Mouse (Mus musculus): ENCODE measurements at regions not wholly inside any gene's neighbourhood (a gene's known extent, or its start where the extent isn't known, plus 50 kb on each side); places are given as distances from the start of the nearest gene placed in this dataset.

GRCm38 (mm10) chr8:34488746-34489400 is 377.3 kb upstream of the Gm10131 start:
- DNase-seq (ENCODE audit: low spot score), result no peak

GRCm38 (mm10) chr8:34486433-34487096 is 375.0 kb upstream of the Gm10131 start:
- no peak for DNase-seq (ENCODE audit: low spot score)

- no peak for DNase-seq (ENCODE audit: low spot score)
Measured at GRCm38 (mm10) chr8:34485905-34486304, 374.4 kb upstream of the Gm10131 start.

GRCm38 (mm10) chr8:34485346-34485745 is 373.8 kb upstream of the Gm10131 start:
- DNase-seq (ENCODE audit: low spot score), result no peak

GRCm38 (mm10) chr8:34484551-34485335 is 373.2 kb upstream of the Gm10131 start:
- peak; percentile 2 for DNase-seq (ENCODE audit: low spot score)

GRCm38 (mm10) chr8:34483212-34483611 is 371.7 kb upstream of the Gm10131 start:
- no peak for DNase-seq (ENCODE audit: low spot score)

- no peak for DNase-seq (ENCODE audit: low spot score)
Measured at GRCm38 (mm10) chr8:34482676-34483075, 371.1 kb upstream of the Gm10131 start.

- DNase-seq (ENCODE audit: low spot score), result no peak
Measured at GRCm38 (mm10) chr8:34480496-34480895, 369.0 kb upstream of the Gm10131 start.

- no peak for DNase-seq (ENCODE audit: low spot score)
Measured at GRCm38 (mm10) chr8:34478891-34479290, 367.4 kb upstream of the Gm10131 start.

GRCm38 (mm10) chr8:34478465-34478864 is 366.9 kb upstream of the Gm10131 start:
- no peak for DNase-seq (ENCODE audit: low spot score)

GRCm38 (mm10) chr8:34476146-34476820 is 364.7 kb upstream of the Gm10131 start:
- no peak for DNase-seq (ENCODE audit: low spot score)

GRCm38 (mm10) chr8:34474593-34474992 is 363.1 kb upstream of the Gm10131 start:
- DNase-seq (ENCODE audit: low spot score), result no peak

GRCm38 (mm10) chr8:34473769-34474168 is 362.2 kb upstream of the Gm10131 start:
- DNase-seq (ENCODE audit: low spot score), result no peak

GRCm38 (mm10) chr8:34473301-34473700 is 361.8 kb upstream of the Gm10131 start:
- DNase-seq (ENCODE audit: low spot score), result no peak

- no peak for DNase-seq (ENCODE audit: low spot score)
Measured at GRCm38 (mm10) chr8:34472846-34473245, 361.3 kb upstream of the Gm10131 start.

- DNase-seq (ENCODE audit: low spot score), result no peak
Measured at GRCm38 (mm10) chr8:34472434-34472833, 360.9 kb upstream of the Gm10131 start.

- DNase-seq (ENCODE audit: low spot score), result no peak
Measured at GRCm38 (mm10) chr8:34469091-34469490, 357.6 kb upstream of the Gm10131 start.

GRCm38 (mm10) chr8:34466786-34467364 is 355.3 kb upstream of the Gm10131 start:
- DNase-seq (ENCODE audit: low spot score), result no peak

GRCm38 (mm10) chr8:34465398-34465797 is 353.9 kb upstream of the Gm10131 start:
- DNase-seq (ENCODE audit: low spot score), result no peak

- no peak for DNase-seq (ENCODE audit: low spot score)
Measured at GRCm38 (mm10) chr8:34462262-34462661, 350.7 kb upstream of the Gm10131 start.

- no peak for DNase-seq (ENCODE audit: low spot score)
Measured at GRCm38 (mm10) chr8:34458300-34458699, 346.8 kb upstream of the Gm10131 start.

GRCm38 (mm10) chr8:34456543-34456942 is 345.0 kb upstream of the Gm10131 start:
- DNase-seq (ENCODE audit: low spot score), result no peak

Data from spleen, adult 12 weeks (tissue).